Mouse (Mus musculus) spleen, postnatal 4 days (tissue): ENCODE results near the gene Adam6b.
A peak's percentile ranks its signal among the peaks of the same experiment; 100 is the strongest.
"Not testable (repeated sequence)": the region's sequence is repeated elsewhere in the genome, so short reads cannot be mapped to it uniquely, and the experiment has no call there.

ENCODE experiments used
- DNase-seq, 2 experiments: peaks; one replicate each; pipeline ENCODE4 v3.0.0; 2022; ENCODE audit warnings: low spot score in 2 of 2

Gene Adam6b

GRCm38 (mm10) chr12:113489211-113489610 is at the start of gene Adam6b:
Gene Adam6b, plus strand, starts transcription at chr12:113489511.
- DNase-seq: not testable (repeated sequence)

GRCm38 (mm10) chr12:113446061-113446460 is 43.2 kb upstream of the Adam6b start:
- DNase-seq: no peak

GRCm38 (mm10) chr12:113476164-113476563 is 13.1 kb upstream of the Adam6b start:
- no peak for DNase-seq

GRCm38 (mm10) chr12:113482147-113482546 is 7.2 kb upstream of the Adam6b start:
- DNase-seq: no peak

- DNase-seq: no peak
Observed at GRCm38 (mm10) chr12:113482661-113483389, 6.5 kb upstream of the Adam6b start.

- DNase-seq: no peak
Observed at GRCm38 (mm10) chr12:113483492-113484162, 5.7 kb upstream of the Adam6b start.

GRCm38 (mm10) chr12:113484971-113485485 is 4.3 kb upstream of the Adam6b start:
- DNase-seq: no peak

- DNase-seq: peak; percentile 40 to 74
Observed at GRCm38 (mm10) chr12:113487693-113488092, 1.6 kb upstream of the Adam6b start.

GRCm38 (mm10) chr12:113525901-113526300 is 36.6 kb downstream of the Adam6b start:
- no peak for DNase-seq
